Mouse (Mus musculus): ENCODE measurements around the gene Trrap.
"Not testable (repeated sequence)": the region's sequence is repeated elsewhere in the genome, so short reads cannot be mapped to it uniquely, and the experiment has no call there.

The Trrap gene

DNA sequence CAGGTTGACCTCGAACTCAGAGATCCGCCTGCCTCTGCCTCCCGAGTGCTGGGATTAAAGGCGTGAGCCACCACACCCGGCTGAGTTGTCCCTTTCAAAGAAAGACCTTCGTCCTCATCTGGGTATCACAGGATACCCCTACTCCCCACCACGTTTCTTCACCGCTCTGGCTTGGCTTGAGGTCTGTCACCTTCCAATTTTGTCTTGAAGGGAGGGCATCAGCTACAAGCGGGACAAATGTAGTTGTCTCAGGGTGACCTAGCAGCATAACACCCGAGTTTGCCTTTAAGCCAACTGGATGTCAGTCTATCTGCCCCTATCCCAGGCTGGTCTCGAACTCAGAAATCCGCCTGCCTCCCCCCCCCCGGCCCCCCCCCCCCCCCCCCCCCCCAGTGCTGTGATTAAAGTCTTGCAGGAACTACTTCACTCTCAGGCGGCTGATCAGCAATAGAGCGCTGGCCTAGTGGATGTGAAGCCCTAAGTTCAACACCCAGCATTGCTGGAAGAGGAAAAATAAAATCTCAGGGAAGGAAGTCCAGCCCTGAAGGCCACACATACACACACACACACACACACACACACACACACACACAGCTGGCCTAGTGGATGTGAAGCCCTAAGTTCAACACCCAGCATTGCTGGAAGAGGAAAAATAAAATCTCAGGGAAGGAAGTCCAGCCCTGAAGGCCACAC is at the start of gene Trrap:
Gene Trrap (plus strand): TSS at position 627 of the 693 bp plus-strand sequence.
- DNase-seq (ENCODE audit: low spot score in 2 of 2) = not testable (repeated sequence)

DNA sequence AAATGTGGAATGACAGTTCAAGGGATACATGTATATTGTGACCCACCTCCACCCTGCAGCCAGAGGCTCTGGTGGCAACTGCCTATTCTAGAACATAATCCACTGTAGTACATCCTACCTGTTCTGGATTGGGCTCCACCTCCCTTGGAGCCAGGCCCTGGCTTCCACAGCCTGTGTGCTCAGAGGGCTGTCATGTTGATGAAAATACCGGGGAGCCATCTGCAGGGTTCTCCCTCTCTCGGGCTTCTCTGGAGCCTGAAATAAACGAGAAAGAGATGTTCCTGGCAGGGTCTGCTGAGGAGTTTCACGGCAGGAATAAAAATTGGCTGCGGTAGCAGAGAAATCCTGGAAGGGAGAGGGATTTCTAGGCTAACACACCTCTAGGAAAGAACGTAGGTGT is 47.8 kb upstream of the Trrap start:
- peak; percentile 62 to 74 for DNase-seq (ENCODE audit: low spot score in 2 of 2)

DNA sequence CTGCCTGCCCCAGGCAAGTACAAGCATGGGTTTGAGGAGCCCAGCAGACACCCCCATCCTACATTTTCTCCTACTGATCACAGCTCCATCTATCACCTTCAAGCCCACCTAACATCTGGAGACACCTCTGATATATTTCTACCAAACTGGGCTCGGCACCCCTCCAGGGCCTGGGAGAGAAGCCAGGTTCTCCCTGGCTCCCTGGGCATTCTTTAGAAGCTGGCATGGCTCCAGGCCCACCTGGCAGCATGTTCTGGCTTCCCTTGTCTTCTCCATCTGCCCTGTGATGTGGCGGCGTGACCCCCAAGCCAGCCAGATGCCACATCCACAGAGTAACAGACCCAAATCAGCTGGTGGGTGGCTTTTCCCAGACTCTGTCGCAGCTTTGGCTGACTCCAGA is 47.3 kb upstream of the Trrap start:
- DNase-seq (ENCODE audit: low spot score in 2 of 2) = peak; percentile 67 to 71

DNA sequence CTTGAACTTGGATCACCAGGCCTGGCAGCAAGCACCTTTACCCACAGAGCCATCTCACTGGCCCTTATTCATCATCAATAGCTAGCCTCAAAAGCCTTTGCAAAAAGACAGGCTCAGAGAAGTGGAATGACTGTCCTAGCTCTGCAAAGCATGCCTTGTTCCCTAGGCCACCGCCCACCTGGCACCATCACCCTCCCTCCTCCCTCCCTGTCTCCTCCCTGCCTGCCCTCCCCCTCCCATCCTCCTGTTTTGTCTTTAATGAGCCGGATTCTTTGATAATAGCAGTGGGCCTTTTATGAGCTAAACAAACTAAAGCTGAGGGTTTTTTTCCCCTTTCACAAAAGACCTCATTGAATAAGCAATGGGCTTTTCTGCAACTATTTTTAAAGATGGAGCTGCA is 42.6 kb upstream of the Trrap start:
- DNase-seq (ENCODE audit: low spot score in 2 of 2) = peak; percentile 45 to 49

DNA sequence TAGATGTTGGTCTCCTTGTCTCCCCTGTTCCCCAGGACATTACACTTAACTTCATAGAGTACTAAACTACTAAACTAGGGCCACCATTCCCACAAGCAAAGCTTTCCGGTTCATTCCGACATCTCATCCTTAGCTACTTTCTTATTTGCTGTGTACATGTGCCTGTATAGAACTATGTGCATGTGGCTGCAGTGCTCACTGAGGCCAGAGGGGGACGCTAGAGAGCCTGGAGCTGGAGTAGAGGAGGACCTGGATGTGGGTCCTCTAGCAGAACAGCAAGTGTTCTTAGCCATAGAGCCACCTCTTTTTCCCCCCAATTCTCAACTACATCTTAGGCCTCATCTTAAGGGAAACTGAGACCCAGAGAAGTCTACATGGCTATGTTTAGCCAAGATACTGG is 42.0 kb upstream of the Trrap start:
- no peak for DNase-seq (ENCODE audit: low spot score in 2 of 2)

DNA sequence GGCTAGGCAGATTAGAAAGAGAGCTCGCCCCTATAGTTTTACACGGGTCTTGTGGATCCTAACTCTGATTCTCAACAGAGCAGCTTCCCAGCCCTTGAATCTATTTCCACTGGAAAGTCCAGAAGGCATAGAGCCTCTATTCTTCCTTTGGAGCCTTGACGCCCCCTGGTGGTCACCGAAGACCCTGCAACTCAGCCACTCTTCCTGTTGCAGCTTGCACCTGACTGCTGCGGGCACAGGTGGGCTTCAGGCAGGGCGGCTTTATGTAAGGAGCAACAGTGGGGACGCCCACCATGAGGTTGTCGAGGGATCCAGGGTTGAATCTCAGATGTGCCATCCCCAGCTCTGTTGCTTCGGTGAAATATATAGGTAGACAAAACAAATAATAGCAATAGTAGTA is 40.4 kb upstream of the Trrap start:
- peak; percentile 81 to 88 for DNase-seq (ENCODE audit: low spot score in 2 of 2)

DNA sequence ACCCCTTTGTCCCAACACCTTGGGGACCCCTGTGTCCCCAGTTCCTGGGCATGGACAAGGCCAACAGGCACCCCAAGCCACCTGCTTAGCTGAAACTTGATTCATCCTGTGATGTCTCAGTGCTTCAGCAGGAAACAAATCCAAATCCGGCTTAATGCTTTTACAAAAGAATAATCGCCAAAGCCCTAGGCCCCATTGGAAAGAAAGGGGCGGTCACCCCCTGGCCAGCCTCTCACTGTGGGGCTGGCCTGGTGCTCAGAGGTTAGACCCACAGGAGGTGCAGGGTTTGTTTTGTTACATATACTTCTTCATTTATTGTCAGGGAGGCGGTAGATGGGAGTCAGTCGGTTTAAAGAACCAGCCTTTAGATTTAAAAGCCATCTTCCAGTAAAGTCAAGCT is 39.3 kb upstream of the Trrap start:
- DNase-seq (ENCODE audit: low spot score in 2 of 2) = no peak

DNA sequence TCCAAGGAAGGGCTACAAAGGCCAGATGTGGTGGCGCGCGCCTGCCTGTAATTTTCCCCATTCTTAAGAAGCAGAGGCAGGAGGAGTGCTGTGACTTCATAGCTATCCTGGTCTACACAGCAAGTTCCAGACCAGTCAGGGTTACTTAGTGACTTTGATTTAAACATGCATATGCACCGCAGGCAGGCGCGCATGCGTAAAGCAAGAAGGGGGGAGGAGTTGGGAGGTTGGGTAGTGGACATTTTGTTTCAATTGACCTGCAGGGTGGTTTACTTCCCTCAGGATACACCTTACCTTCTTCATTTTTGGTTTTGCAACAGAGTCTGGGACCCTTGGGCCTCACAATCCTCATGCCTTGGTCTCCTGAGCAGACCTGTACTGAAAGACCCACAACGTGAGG is 38.3 kb upstream of the Trrap start:
- DNase-seq (ENCODE audit: low spot score in 2 of 2) = no peak

DNA sequence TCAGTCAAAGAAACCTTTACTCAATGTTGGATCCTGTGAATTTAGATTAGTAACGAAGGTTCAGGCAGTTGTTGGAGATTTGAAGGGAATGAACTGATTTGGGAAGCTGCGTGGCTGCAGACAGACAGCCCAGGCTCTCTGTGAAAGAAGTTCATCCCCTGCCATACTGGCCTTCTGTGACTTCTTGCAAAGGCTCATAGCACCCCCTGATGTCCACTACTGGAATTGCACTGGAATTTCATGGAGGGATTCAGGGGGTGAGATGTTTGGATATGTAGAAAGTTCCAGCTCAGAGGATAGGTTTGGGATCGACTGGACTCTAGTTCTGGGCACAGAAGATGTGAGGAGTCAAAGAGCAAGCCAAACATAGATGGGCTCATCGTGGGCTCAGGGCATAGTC is 33.6 kb upstream of the Trrap start:
- peak; percentile 79 to 86 for DNase-seq (ENCODE audit: low spot score in 2 of 2)

DNA sequence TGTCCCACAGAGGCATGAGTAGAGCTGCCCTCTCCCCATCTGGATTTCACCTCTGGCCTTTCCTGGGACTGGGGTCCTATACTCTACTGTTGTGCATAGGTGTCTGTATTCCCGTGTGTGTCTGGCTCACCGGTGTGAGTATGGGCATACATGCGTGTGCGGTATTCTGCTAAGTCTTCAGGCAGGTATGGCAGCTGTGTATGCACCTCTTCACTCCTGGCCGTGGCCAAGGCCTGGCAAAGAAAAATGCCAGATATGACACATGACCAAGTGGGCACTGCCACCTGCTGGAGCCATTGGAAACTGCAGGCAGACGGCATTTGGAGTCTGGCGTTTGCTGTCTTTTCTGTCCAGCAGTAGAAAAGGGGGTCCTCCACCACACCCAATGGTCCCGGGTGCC is 32.6 kb upstream of the Trrap start:
- peak; percentile 78 to 82 for DNase-seq (ENCODE audit: low spot score in 2 of 2)

DNA sequence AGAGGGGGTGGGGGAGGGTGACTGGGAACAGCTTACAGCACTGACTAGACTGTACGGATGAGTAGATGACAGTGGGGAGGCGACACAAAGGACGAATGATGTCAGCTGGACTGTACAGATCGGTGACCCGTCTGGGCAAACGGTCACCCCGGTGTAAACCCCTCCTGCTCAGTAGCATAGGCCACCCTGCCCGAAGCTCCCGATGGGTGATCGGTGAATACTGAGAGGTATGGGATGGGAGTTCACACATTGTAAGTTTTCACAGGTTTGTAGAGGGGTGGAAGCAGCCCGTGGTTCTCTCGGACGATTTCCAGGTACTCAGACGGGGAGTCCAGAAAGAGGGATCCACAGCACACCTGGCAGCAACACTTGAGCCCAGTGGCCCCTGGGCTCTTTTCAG is 30.4 kb upstream of the Trrap start:
- DNase-seq (ENCODE audit: low spot score in 2 of 2) = no peak

DNA sequence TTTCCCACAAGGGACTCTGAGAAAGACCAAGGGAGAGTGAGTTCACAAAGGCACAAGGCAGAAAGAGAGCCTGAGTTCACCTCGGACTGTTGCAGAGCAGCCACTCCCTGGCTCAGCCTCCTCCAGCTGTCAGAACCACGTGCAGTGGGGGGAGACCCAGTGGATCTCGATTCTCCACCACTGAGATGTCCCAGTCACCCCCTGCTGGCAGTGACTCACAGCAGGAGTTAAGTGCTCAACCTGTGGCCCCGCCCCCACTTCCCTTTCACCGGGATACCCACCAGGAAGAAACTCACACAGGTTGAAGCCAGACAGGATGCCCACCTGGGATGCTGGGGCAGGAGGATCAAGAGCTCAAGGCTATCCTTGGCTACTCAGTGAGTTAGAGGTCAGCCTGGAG is 15.1 kb upstream of the Trrap start:
- no peak for DNase-seq (ENCODE audit: low spot score in 2 of 2)

DNA sequence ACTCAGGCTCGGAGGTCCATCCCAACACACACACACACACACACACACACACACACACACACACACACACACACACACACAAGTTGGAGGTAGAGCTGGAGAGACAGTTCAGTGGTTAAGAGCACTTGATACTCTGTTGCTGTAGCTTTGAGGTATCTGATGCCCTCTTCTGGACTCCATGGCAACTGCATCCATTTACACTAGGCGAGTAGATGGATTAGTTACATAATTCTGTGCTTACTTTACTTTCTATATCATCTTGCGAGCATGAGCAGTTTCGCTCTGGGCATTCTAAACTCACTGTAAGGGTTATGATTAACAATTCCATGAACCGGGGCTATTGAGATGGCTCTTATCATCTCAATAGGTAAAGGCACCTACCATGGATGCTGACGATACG is 14.5 kb upstream of the Trrap start:
- DNase-seq (ENCODE audit: low spot score in 2 of 2) = peak; percentile 79 to 84

DNA sequence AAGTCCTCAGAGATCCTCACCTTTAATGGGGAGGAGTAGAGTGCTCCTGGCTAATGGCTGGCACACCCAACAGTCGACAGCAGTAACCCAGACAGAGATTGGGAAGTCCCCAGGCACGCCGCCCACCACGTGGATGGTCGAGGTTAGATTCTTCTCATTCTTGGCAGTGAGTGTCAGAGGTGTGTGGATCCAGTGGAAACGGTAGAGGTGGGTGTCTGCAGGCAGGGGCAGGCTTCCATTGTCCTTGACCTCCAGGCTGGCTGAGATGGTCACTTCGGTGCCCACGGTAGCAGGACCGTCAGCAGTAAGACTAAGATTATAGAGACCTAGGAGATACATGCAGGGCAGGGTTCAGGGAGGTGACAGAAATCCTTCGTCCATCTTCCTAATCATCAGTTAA is 12.3 kb upstream of the Trrap start:
- DNase-seq (ENCODE audit: low spot score in 2 of 2) = no peak

DNA sequence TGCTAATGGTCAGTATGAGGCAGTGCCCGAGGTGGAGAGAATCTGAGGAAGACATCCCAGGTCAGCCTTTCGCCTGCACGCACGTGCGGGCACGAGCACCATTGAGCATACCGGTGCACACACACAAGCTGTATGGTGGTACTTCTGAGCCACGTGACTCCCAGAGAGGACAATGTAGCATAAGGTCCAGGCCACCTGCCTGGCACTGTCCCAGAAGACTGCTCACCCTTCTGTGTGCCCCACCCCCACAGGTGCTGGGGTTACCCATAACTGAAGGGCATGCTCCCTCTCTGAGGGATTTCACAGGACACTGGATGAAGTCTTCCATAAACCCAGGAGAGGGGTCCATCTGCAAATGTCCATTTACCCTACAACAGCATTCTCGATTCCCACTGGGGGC is 10.1 kb upstream of the Trrap start:
- DNase-seq (ENCODE audit: low spot score in 2 of 2) = peak in 1 of 2 experiments; percentile 58

DNA sequence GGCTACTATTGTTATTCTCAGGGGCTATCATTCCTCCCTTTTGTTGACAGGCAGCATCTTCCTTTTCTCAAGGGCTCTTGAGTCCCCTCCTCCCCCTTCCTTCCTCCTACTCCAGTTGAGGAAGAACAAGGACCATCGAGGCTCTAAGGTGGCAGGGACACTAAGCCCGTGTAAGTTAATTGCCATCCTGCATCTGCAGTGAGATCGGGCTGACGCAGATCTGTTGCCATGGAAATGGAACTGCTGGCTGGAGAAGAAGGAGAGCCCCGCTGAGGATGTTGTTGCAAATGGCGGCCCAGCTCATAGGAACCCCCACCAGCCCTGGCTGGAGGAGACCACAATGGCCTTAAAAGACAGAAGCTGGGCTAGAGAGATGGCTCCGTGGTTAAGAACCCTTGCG is 9.1 kb upstream of the Trrap start:
- peak; percentile 76 to 84 for DNase-seq (ENCODE audit: low spot score in 2 of 2)

DNA sequence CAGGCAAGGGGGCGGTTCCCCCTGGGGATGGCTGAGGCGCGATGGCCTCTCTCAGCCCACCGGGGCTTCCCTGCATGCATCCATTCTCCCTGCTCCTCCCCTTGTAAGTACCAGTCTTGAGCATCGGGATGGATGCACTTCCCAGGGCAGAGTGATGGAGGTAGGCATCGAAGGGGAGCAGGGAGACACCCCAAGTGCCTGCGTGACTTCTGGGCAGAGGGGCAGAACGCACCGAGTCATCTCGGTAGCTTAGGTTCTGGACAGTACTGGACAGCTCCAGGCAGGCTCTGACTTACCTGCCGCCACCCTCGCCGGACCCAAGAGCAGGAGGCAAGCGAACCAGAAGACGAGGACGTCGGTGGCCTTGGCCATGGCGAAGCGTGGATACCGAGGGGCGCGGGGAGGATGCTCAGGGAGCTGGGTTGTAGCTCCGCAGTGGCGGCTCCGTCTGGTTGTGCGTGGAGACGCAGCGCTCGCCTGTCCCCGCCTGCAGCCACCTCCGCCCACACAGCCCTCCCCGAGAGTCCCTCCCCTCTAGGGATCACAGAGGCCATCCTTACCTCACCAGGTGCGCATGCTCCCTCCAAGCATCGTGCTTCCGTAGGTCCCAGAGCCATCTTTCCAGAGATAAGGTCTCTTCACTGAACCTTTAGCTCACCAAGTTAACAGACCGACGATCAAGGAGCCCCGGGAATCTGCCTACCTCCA is 6.2 kb upstream of the Trrap start, which contains the start of gene Tmem130:
Gene Tmem130 (minus strand): TSS at position 658 of the 708 bp plus-strand sequence.
- peak; percentile 90 to 93 for DNase-seq (ENCODE audit: low spot score in 2 of 2)

DNA sequence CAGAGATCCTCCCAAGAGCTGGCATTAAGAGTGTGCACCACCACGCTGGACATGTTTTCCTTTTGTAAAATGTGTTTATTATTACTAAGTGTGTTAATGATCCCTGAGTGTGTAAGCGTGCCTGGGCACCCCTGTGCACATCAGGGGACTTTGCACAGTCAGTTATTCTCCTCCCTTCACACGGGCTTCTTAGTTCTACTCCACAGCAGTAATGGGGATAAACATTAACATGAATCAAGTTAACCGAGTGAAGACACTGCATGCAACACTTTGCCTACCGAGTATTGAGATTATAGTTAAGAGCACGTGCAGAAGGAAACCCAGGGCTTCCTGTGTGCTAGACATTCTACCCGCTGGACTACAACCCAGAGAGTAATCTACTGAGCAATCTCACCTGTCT is 1.5 kb upstream of the Trrap start:
- DNase-seq (ENCODE audit: low spot score in 2 of 2) = no peak

DNA sequence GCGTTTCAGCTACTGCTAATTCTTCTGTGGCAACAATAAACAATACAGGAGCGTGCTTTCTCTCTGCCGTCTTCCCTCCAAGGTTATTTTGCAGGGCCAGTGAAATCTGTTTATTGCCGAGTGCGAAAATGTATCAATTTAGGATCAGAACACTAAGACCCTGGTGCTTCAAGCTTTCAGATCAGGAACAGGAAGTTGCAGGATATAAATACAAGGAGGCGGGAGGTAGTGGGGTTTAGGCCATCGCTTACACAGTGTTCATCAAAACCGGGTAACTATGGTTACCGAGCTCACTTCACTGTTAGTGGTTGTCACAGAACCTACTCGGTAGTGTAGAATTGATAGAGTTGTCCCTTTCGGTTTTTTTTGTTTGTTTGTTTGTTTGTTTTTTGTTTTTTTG is 886 bp upstream of the Trrap start:
- no peak for DNase-seq (ENCODE audit: low spot score in 2 of 2)

DNA sequence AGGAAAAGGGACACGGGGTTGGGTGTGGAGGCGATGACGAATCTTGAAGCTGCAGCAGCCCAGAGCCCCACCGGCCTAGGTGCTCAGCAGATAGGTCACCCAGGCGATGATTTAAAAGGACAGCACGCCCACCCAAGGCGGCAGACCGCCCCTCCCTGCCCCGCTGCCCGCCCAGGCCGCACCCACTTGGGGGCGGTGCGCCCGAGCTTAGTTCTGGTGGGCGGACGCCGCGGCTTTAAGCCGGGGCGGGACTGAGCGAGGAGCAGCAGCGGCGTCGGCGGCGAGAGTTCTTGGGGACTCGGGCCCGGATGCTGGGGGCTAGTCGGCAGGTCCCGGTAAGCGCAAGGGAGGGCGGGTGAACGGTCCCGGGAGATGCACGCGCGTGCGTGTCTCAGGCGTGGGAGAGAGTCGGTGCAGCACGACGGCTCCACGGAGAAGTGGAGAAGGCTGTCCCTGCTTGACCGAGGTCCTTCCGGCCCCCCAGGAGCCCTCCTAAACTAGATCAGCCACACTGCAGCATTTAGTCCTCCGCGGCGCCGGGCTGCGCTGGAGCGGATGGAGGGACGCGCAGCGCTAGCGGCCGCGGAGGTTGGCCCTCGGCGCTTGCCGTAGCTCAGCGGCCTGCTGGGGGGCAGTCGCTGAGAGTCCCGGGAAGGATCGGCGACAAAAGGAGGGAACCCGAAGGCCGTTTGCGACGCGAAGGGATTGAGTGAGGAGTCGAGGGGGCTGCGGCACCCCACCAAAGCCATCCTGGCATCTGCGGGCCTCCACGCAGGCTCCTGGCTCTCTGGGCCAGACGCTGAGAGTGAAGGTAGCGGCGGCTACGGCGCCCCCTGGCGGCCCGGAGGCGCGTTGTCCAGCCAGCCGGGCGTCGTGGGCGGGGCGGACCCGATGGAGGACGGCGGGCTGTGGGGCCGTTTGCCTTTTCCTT is 644 bp downstream of the Trrap start:
- peak; percentile 92 to 93 for DNase-seq (ENCODE audit: low spot score in 2 of 2)

DNA sequence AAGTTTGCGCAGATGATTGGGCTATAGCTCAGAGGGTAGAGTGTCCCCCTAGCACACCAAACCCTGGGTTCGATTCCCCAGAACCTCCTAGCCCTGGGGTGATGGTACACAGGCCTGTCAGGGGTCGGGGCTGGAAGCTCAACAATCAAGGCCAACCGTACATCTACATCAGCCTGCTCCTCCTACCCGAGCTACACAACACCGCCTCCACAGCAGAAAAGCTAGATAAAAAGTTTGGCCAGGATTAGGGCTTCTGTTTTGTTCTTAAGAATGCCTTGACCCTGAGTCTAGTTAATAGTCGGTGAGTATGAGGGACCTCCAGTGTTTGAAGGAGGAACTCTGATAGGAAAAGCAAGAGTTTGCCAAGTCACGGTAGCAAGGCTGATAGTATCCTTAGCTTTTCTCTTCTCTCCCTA is 1.5 kb downstream of the Trrap start:
- no peak for DNase-seq (ENCODE audit: low spot score in 2 of 2)

DNA sequence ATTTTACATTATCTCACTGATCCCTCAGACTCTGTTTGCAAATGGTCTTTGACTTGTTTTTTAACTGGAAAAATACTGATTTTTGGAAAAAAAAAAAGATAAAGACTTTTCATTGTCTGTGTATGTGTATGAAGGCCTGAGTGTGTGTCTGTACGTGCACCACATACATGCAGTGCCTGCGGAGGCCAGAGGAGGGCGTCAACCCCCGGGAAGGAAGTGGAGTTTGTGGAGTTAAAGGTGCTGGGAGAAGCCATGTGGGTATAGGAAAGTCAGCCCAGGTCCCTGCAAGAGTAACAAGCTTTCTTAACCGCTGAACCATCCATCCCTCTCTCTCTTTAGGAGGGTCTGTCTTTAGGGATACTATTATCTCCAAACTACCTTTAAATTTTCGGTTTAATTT is 5.7 kb downstream of the Trrap start:
- no peak for DNase-seq (ENCODE audit: low spot score in 2 of 2)
